Mouse (Mus musculus) embryo, embryonic 9.5 days (tissue): ENCODE data around the gene Ifitm6.
A peak's percentile ranks its signal among the peaks of the same experiment; 100 is the strongest.
"Not testable (repeated sequence)": the region's sequence is repeated elsewhere in the genome, so short reads cannot be mapped to it uniquely, and the experiment has no call there.

ENCODE experiments used
- DNase-seq: peaks from one replicate; pipeline ENCODE4 v3.0.0-alpha.2; 2017; ENCODE audit errors: extremely low spot score

The Ifitm6 gene

GRCm38 (mm10) chr7:141008938-141009660 lies 8.6 kb downstream of the Ifitm6 start:
- peak; percentile 86 for DNase-seq

GRCm38 (mm10) chr7:141008312-141008761 lies 9.4 kb downstream of the Ifitm6 start:
- DNase-seq, result peak; percentile 50

GRCm38 (mm10) chr7:141006914-141007313 lies 10.8 kb downstream of the Ifitm6 start:
- DNase-seq, result no peak

- no peak for DNase-seq
Observed at GRCm38 (mm10) chr7:141006446-141006845, 11.3 kb downstream of the Ifitm6 start.

GRCm38 (mm10) chr7:141003248-141004010 lies 14.3 kb downstream of the Ifitm6 start:
- no peak for DNase-seq

GRCm38 (mm10) chr7:141000881-141001708 lies 16.6 kb downstream of the Ifitm6 start:
- no peak for DNase-seq

- DNase-seq, result no peak
Observed at GRCm38 (mm10) chr7:140998853-140999700, 18.6 kb downstream of the Ifitm6 start.

- DNase-seq, result no peak
Observed at GRCm38 (mm10) chr7:140997817-140998216, 19.9 kb downstream of the Ifitm6 start.

- no peak for DNase-seq
Observed at GRCm38 (mm10) chr7:140991117-140991689, 26.5 kb downstream of the Ifitm6 start.

- no peak for DNase-seq
Observed at GRCm38 (mm10) chr7:140990622-140991021, 27.1 kb downstream of the Ifitm6 start.

GRCm38 (mm10) chr7:140990185-140990584 lies 27.5 kb downstream of the Ifitm6 start:
- DNase-seq, result no peak

GRCm38 (mm10) chr7:140989022-140989421 lies 28.7 kb downstream of the Ifitm6 start:
- no peak for DNase-seq

GRCm38 (mm10) chr7:140987182-140988138 lies 30.3 kb downstream of the Ifitm6 start:
- no peak for DNase-seq

GRCm38 (mm10) chr7:140982971-140983370 lies 34.8 kb downstream of the Ifitm6 start:
- DNase-seq, result no peak

- no peak for DNase-seq
Observed at GRCm38 (mm10) chr7:140981704-140982103, 36.0 kb downstream of the Ifitm6 start.

- DNase-seq, result not testable (repeated sequence)
Observed at GRCm38 (mm10) chr7:140976720-140977119, 41.0 kb downstream of the Ifitm6 start.

- DNase-seq, result no peak
Observed at GRCm38 (mm10) chr7:140975465-140975864, 42.3 kb downstream of the Ifitm6 start.

- DNase-seq, result peak; percentile 44
Observed at GRCm38 (mm10) chr7:140974940-140975339, 42.8 kb downstream of the Ifitm6 start.

GRCm38 (mm10) chr7:140973396-140974165 lies 44.1 kb downstream of the Ifitm6 start:
- DNase-seq, result no peak
